In genomic region chr19:29418661-29419115, GRCm38 (mm10) we compare ENCODE assay signal across 10 mouse cellular contexts. TPM values are rescaled to one million over a fixed set of nuclear protein-coding genes. Genes with fewer than 3 reads are reported as not detected.
DNase-seq lines count a peak whose midpoint lies in the region; ATAC-seq and TF ChIP-seq lines count a peak whose summit lies in the region.
"Had no signal": no experiment of that assay in that cellular context is flagged by ENCODE, and none has a peak within 500 bp of the region (broad histone marks: within the 10 kb centered on the region; RNA-seq: fewer than 3 reads in every experiment).

No protein-coding gene starts in this region.

- H3K27ac ChIP-seq in heart, embryonic 16.5 days (ENCODE audit: low read length), result peak overlapping the region; percentile 71
- peak overlapping the region; percentile 29; the same call in 1 of the 2 replicates for H3K27ac ChIP-seq in lung, embryonic 15.5 days
- H3K27ac ChIP-seq in cerebellum, adult 2 months (ENCODE audit: insufficient read depth, low read length), result no peak overlapping the region
- no peak overlapping the region for H3K27ac ChIP-seq in forebrain, embryonic 14.5 days (ENCODE audit: low read depth, low read length)

- 11% methylated on average over 9 of the region's 9 CpGs for WGBS in heart, embryonic 16.5 days
- 5% methylated on average over 9 of the region's 9 CpGs for WGBS in lung, embryonic 15.5 days
- WGBS in cerebellum, adult 2 months, result 22% methylated on average over 9 of the region's 9 CpGs
- 55% methylated on average over 9 of the region's 9 CpGs for WGBS in forebrain, embryonic 14.5 days

- no peak for TF ChIP-seq POLR2A in cerebellum, adult 2 months (IDR thresholded peaks at IDR 0.05; ENCODE audit: borderline replicate concordance, insufficient read depth, low read length)

- ATAC-seq in heart, embryonic 16.5 days (replicated peaks; ENCODE audit: extremely low read depth, insufficient read depth, low FRiP score), result peak; percentile 37; the same call in 1 of the 2 replicates
- no peak for ATAC-seq in lung, embryonic 15.5 days (ENCODE audit: borderline replicate concordance, extremely low read depth, low FRiP score, low TSS enrichment)
- ATAC-seq in forebrain, embryonic 14.5 days, result no peak
- ATAC-seq: Patski had no signal

- H3K9ac ChIP-seq in heart, embryonic 16.5 days (ENCODE audit: low read length), result peak overlapping the region; percentile 32; the same call in 1 of the 2 replicates
- no peak overlapping the region for H3K9ac ChIP-seq in lung, embryonic 15.5 days
- no peak overlapping the region for H3K9ac ChIP-seq in forebrain, embryonic 14.5 days (ENCODE audit: low read length)

- H3K9me3 ChIP-seq in heart, embryonic 16.5 days (replicated peaks; ENCODE audit: control insufficient read depth, low read length), result no peaks in the 10 kb centered on the region
- no peaks in the 10 kb centered on the region for H3K9me3 ChIP-seq in lung, embryonic 15.5 days
- no peaks in the 10 kb centered on the region for H3K9me3 ChIP-seq in forebrain, embryonic 14.5 days (replicated peaks; ENCODE audit: control insufficient read depth, low read length)

- no peaks in the 10 kb centered on the region for H3K27me3 ChIP-seq in heart, embryonic 16.5 days (ENCODE audit: control insufficient read depth, insufficient read depth, low read length)
- H3K27me3 ChIP-seq in lung, embryonic 15.5 days, result no peaks in the 10 kb centered on the region
- no peaks in the 10 kb centered on the region for H3K27me3 ChIP-seq in cerebellum, adult 2 months (ENCODE audit: control insufficient read depth, insufficient read depth, low read length)
- no peaks in the 10 kb centered on the region for H3K27me3 ChIP-seq in forebrain, embryonic 14.5 days (replicated peaks; ENCODE audit: control insufficient read depth, insufficient read depth, low read length)

- H3K4me2 ChIP-seq in heart, embryonic 16.5 days (ENCODE audit: low read depth, low read length), result peak overlapping the region; percentile 47; the same call in 1 of the 2 replicates
- H3K4me2 ChIP-seq in lung, embryonic 15.5 days, result peak overlapping the region; percentile 5
- H3K4me2 ChIP-seq in forebrain, embryonic 14.5 days (ENCODE audit: low read length), result no peak overlapping the region

- no peaks in the 10 kb centered on the region for H3K36me3 ChIP-seq in heart, embryonic 16.5 days (ENCODE audit: control insufficient read depth, insufficient read depth)
- H3K36me3 ChIP-seq in lung, embryonic 15.5 days, result no peaks in the 10 kb centered on the region
- H3K36me3 ChIP-seq in forebrain, embryonic 14.5 days (ENCODE audit: control insufficient read depth, insufficient read depth, low read length), result no peaks in the 10 kb centered on the region

- TF ChIP-seq CTCF in cerebellum, adult 2 months (IDR thresholded peaks at IDR 0.05; ENCODE audit: borderline replicate concordance, insufficient read depth, low read depth, low read length), result no peak

- H3K4me3 ChIP-seq in heart, embryonic 16.5 days (ENCODE audit: low read length), result no peak overlapping the region
- no peak overlapping the region for H3K4me3 ChIP-seq in lung, embryonic 15.5 days
- H3K4me3 ChIP-seq in cerebellum, adult 2 months (replicated peaks; ENCODE audit: insufficient read depth, low read depth, low read length), result no peak overlapping the region
- H3K4me3 ChIP-seq in forebrain, embryonic 14.5 days (ENCODE audit: low read depth, low read length), result no peak overlapping the region

- peaks cover 16% of the 10 kb centered on the region for H3K4me1 ChIP-seq in heart, embryonic 16.5 days (ENCODE audit: control insufficient read depth, insufficient read depth, low read length)
- H3K4me1 ChIP-seq in lung, embryonic 15.5 days, result peaks cover 16% of the 10 kb centered on the region
- H3K4me1 ChIP-seq in cerebellum, adult 2 months (ENCODE audit: control insufficient read depth, insufficient read depth, low read length), result no peaks in the 10 kb centered on the region
- H3K4me1 ChIP-seq in forebrain, embryonic 14.5 days (ENCODE audit: control insufficient read depth, insufficient read depth, low read length), result no peaks in the 10 kb centered on the region

- peak; percentile 16 for DNase-seq in kidney, adult 9 months
- DNase-seq in kidney, adult 11 months, result no peak
- DNase-seq in thymus, postnatal 14 days, result peak; percentile 51
- DNase-seq in cerebellum, adult 2 months, result no peak
- DNase-seq in layer of hippocampus, adult 8-10 months (ENCODE audit: low spot score in 2 of 2), result no peak
- no peak for DNase-seq in forebrain, embryonic 14.5 days (ENCODE audit: low spot score)

RNA-seq across cellular contexts. Expression of gene Pdcd1lg2, which starts 8.0 kb away (rescaled TPM):
- 0.26 and 0.41 TPM in 2 replicates for polyA plus RNA-seq in heart, embryonic 16.5 days (2015; fragmentation: Nextera tagmentation; extraction: Ambion mirVana)
- 0.09 TPM in 2 replicates for polyA plus RNA-seq in lung, embryonic 15.5 days (2015; fragmentation: Nextera tagmentation; extraction: Ambion mirVana)
- polyA plus RNA-seq in cerebellum, adult 2 months (2012; rRNA removed), result 0.08 TPM in 1 of 2 replicates, not detected in the other
- total RNA-seq in layer of hippocampus, adult 8-10 months (2022), result under 1 TPM in 2 of 4 experiments, not detected in 2; 0.27 to 0.37 TPM
- polyA plus RNA-seq in forebrain, embryonic 14.5 days (2014; fragmentation: Nextera tagmentation; extraction: Ambion mirVana), result not detected in 2 replicates
- total RNA-seq: heart, postnatal 14 days had no signal

RNA-seq across cellular contexts. Expression of gene Cd274, which starts 51.4 kb away (rescaled TPM):
- polyA plus RNA-seq in heart, embryonic 16.5 days (2015; fragmentation: Nextera tagmentation; extraction: Ambion mirVana), result 1.6 and 4.1 TPM in 2 replicates
- 0.25 and 0.74 TPM in 2 replicates for polyA plus RNA-seq in lung, embryonic 15.5 days (2015; fragmentation: Nextera tagmentation; extraction: Ambion mirVana)
- 1.3 and 1.6 TPM in 2 replicates for polyA plus RNA-seq in cerebellum, adult 2 months (2012; rRNA removed)
- 1 to 10 TPM; 1.1 to 4.6 (median 3.2) TPM for total RNA-seq in layer of hippocampus, adult 8-10 months (2022)
- polyA plus RNA-seq in forebrain, embryonic 14.5 days (2014; fragmentation: Nextera tagmentation; extraction: Ambion mirVana), result 0.46 and 0.74 TPM in 2 replicates

RNA-seq across cellular contexts. Expression of gene Plgrkt, which starts 51.5 kb away (rescaled TPM):
- 53.1 and 88.0 TPM in 2 replicates for polyA plus RNA-seq in heart, embryonic 16.5 days (2015; fragmentation: Nextera tagmentation; extraction: Ambion mirVana)
- polyA plus RNA-seq in lung, embryonic 15.5 days (2015; fragmentation: Nextera tagmentation; extraction: Ambion mirVana), result 45.3 and 56.9 TPM in 2 replicates
- polyA plus RNA-seq in cerebellum, adult 2 months (2012; rRNA removed), result 31.0 and 34.0 TPM in 2 replicates
- total RNA-seq in layer of hippocampus, adult 8-10 months (2022), result 10 to 100 TPM; 33.5 to 36.8 (median 34.8) TPM
- polyA plus RNA-seq in forebrain, embryonic 14.5 days (2014; fragmentation: Nextera tagmentation; extraction: Ambion mirVana), result 109 TPM in 2 replicates

Comparison
In these comparisons a context has a peak if more than half of its experiments do, and no peak if none do; other contexts are left out.
1. DNase-seq: peak in kidney, adult 9 months (single experiment) and thymus, postnatal 14 days (single experiment); none in kidney, adult 11 months (single experiment), cerebellum, adult 2 months (0 of 2), layer of hippocampus, adult 8-10 months (0 of 2) and forebrain, embryonic 14.5 days (single experiment).
2. H3K27ac ChIP-seq: peak in heart, embryonic 16.5 days (single experiment) and lung, embryonic 15.5 days (single experiment); none in cerebellum, adult 2 months (single experiment) and forebrain, embryonic 14.5 days (single experiment).